In the genomic region with DNA sequence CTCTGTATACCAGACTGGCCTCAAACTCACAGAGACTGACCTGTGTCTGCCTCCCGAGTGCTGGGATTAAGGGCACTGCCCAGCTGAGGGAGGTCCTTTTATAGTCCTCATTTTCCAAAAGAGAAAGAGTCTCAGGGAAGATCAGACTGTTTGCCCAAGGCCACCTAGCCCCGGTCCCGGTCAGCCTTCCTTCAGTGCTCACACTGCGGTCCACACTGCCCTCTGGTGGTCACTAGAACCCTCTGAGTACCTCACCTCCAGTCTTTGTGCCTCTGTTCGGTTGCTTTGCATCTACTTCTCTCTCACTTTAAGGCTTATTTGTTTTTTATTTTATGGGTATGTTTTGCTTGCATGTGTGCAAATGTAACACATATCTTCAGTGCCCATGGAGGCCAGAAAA, we compare ENCODE assay signal across 7 mouse cellular contexts. TPM values are rescaled to one million over a fixed set of nuclear protein-coding genes. Genes with fewer than 3 reads are reported as not detected.
DNase-seq lines count a peak whose midpoint lies in the region; ATAC-seq and TF ChIP-seq lines count a peak whose summit lies in the region.

No protein-coding gene starts in this region.

- H3K36me3 ChIP-seq in intestine, postnatal 0 days (ENCODE audit: control insufficient read depth, insufficient read depth), result no peaks in the 10 kb centered on the region
- no peaks in the 10 kb centered on the region for H3K36me3 ChIP-seq in limb, embryonic 11.5 days (ENCODE audit: control insufficient read depth, insufficient read depth, low read length)
- no peaks in the 10 kb centered on the region for H3K36me3 ChIP-seq in midbrain, embryonic 15.5 days (replicated peaks)

- no peaks in the 10 kb centered on the region for H3K9me3 ChIP-seq in intestine, postnatal 0 days (ENCODE audit: control insufficient read depth)
- H3K9me3 ChIP-seq in limb, embryonic 11.5 days (ENCODE audit: control insufficient read depth, low read length), result no peaks in the 10 kb centered on the region
- H3K9me3 ChIP-seq in midbrain, embryonic 15.5 days, result no peaks in the 10 kb centered on the region

- peak; percentile 80 to 82 for DNase-seq in adrenal gland, adult 18-20 months (ENCODE audit: low spot score in 2 of 2)
- DNase-seq in embryo, embryonic 10 days (ENCODE audit: low spot score), result peak; percentile 96
- DNase-seq in gastrocnemius, postnatal 4 days (ENCODE audit: low spot score in 2 of 2), result peak; percentile 75 to 87
- DNase-seq in limb, embryonic 11.5 days (ENCODE audit: low spot score), result peak; percentile 88
- DNase-seq in spleen, adult 12 weeks (ENCODE audit: low spot score), result peak; percentile 47

- no peak overlapping the region for H3K27ac ChIP-seq in intestine, postnatal 0 days (ENCODE audit: low read depth, low read length)
- no peak overlapping the region for H3K27ac ChIP-seq in limb, embryonic 11.5 days (replicated peaks; ENCODE audit: low read depth, low read length)
- H3K27ac ChIP-seq in midbrain, embryonic 15.5 days, result no peak overlapping the region

- WGBS in intestine, postnatal 0 days, result 9% methylated on average over 5 of the region's 5 CpGs
- 13% methylated on average over 5 of the region's 5 CpGs for WGBS in limb, embryonic 11.5 days
- WGBS in midbrain, embryonic 15.5 days, result 9% methylated on average over 5 of the region's 5 CpGs

- H3K4me2 ChIP-seq in intestine, postnatal 0 days (replicated peaks; ENCODE audit: low read depth), result 0 out of 2 replicates have a peak overlapping the region, but pooled peaks have one; percentile 0
- no peak overlapping the region for H3K4me2 ChIP-seq in limb, embryonic 11.5 days (ENCODE audit: low read depth, severe bottlenecking)
- no peak overlapping the region for H3K4me2 ChIP-seq in midbrain, embryonic 15.5 days

- peak; percentile 54; the same call in 1 of the 2 replicates for ATAC-seq in intestine, postnatal 0 days
- no peak for ATAC-seq in limb, embryonic 11.5 days (ENCODE audit: insufficient number of reproducible peaks, low FRiP score, low TSS enrichment, low read depth)
- peak; percentile 69 for ATAC-seq in midbrain, embryonic 15.5 days (replicated peaks)

- H3K9ac ChIP-seq in intestine, postnatal 0 days (ENCODE audit: low read depth, low read length), result no peak overlapping the region
- H3K9ac ChIP-seq in limb, embryonic 11.5 days (ENCODE audit: low read length), result no peak overlapping the region
- H3K9ac ChIP-seq in midbrain, embryonic 15.5 days, result no peak overlapping the region

- peak; percentile 97 for TF ChIP-seq CTCF in intestine, postnatal 0 days (IDR thresholded peaks at IDR 0.05; ENCODE audit: low read depth)

- H3K27me3 ChIP-seq in intestine, postnatal 0 days (replicated peaks; ENCODE audit: control insufficient read depth, insufficient read depth, low read length), result no peaks in the 10 kb centered on the region
- H3K27me3 ChIP-seq in limb, embryonic 11.5 days (ENCODE audit: control insufficient read depth, insufficient read depth, low read length), result no peaks in the 10 kb centered on the region
- no peaks in the 10 kb centered on the region for H3K27me3 ChIP-seq in midbrain, embryonic 15.5 days (replicated peaks)

- no peak overlapping the region for H3K4me3 ChIP-seq in intestine, postnatal 0 days (ENCODE audit: low read depth, low read length)
- no peak overlapping the region for H3K4me3 ChIP-seq in limb, embryonic 11.5 days (ENCODE audit: low read depth, low read length)
- H3K4me3 ChIP-seq in midbrain, embryonic 15.5 days, result no peak overlapping the region

- no peaks in the 10 kb centered on the region for H3K4me1 ChIP-seq in intestine, postnatal 0 days (replicated peaks; ENCODE audit: control insufficient read depth, insufficient read depth, low read length)
- 0 out of 2 replicates have a peak, but pooled peaks cover 4% of the 10 kb centered on the region for H3K4me1 ChIP-seq in limb, embryonic 11.5 days (ENCODE audit: control insufficient read depth, insufficient read depth, low read length)
- H3K4me1 ChIP-seq in midbrain, embryonic 15.5 days, result peaks cover 12% of the 10 kb centered on the region; the same call in 1 of the 2 replicates

RNA-seq across cellular contexts. Expression of gene Actr10, which starts 26.6 kb away (rescaled TPM):
- 100 to 1,000 TPM; 173 to 207 TPM for total RNA-seq in adrenal gland, adult 18-20 months (2021)
- total RNA-seq in gastrocnemius, postnatal 4 days (2021), result 100 to 1,000 TPM; 134 to 135 TPM
- polyA plus RNA-seq in intestine, postnatal 0 days (2015; fragmentation: Nextera tagmentation; extraction: Ambion mirVana), result 164 and 181 TPM in 2 replicates
- polyA plus RNA-seq in limb, embryonic 11.5 days (2014; fragmentation: Nextera tagmentation; extraction: Ambion mirVana), result 266 and 287 TPM in 2 replicates
- 180 and 195 TPM in 2 replicates for polyA plus RNA-seq in midbrain, embryonic 15.5 days (2015; fragmentation: Nextera tagmentation; extraction: Ambion mirVana)
